Mouse (Mus musculus) lung, postnatal 0 days (tissue): ENCODE data around the gene Med19.

ENCODE experiments used
- CTCF ChIP-seq: IDR thresholded peaks from 2 replicates; pipeline ENCODE4 v1.5.1; 2016; ENCODE audit warnings: antibody characterized with exemption, mild to moderate bottlenecking
- EP300 ChIP-seq: IDR thresholded peaks from 2 replicates; pipeline ENCODE4 v1.6.1; 2016; ENCODE audit warnings: antibody characterized with exemption, mild to moderate bottlenecking, control low read depth

DNA sequence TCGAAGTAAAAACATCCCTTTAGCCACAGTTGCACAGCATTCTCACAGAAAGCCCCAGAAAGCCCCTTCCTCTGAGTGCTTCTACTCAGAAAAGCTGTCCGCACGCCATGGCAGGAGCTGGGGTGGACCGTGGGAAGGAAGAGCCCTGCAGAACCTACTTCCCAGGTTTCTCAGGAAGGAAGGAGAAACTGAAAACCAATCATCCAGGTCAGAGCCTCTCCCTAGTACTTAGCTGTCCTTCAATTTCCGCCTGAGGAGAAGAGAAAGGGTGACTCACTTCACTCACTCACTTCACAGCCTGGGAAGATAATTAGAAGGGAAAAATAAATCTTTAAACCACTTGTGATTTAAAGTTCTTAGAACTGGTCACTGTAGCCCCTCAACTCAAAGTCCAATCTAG is 26.1 kb downstream of the Med19 start:
- TF ChIP-seq EP300, result no peak
- no peak for TF ChIP-seq CTCF
